Mouse (Mus musculus) intestine, postnatal 0 days (tissue): ENCODE measurements around the gene Copz2. TPM values are rescaled to one million over a fixed set of nuclear protein-coding genes. Genes with fewer than 3 reads are reported as not detected.
"Not testable (repeated sequence)": the region's sequence is repeated elsewhere in the genome, so short reads cannot be mapped to it uniquely, and the experiment has no call there.

Experiments used
- ATAC-seq: fragments of 200-750 bp; cut with Nextera tagmentation; 2 replicates; pipeline ENCODE4 v1.8.0; 2017; ENCODE audit warnings: mild to moderate bottlenecking, moderate TSS enrichment, moderate library complexity
- H3K27ac ChIP-seq: fragments of 300-500 bp; sonication (generic); 2 replicates; pipeline ENCODE4 v1.5.1; 2014; ENCODE audit warnings: mild to moderate bottlenecking, low read depth, low read length, moderate library complexity
- H3K27me3 ChIP-seq: fragments of 300-500 bp; sonication (generic); replicated peaks from 2 replicates; pipeline ENCODE4 v1.6.1; 2014; ENCODE audit warnings: low read length, mixed read lengths; ENCODE audit not compliant: control insufficient read depth, insufficient read depth
- H3K36me3 ChIP-seq: fragments of 300-500 bp; sonication (generic); 2 replicates; pipeline ENCODE4 v1.6.1; 2014; ENCODE audit warnings: mild to moderate bottlenecking, moderate library complexity; ENCODE audit not compliant: control insufficient read depth, insufficient read depth
- H3K4me1 ChIP-seq: fragments of 300-500 bp; sonication (generic); replicated peaks from 2 replicates; pipeline ENCODE4 v1.6.1; 2014; ENCODE audit warnings: antibody characterized with exemption, low read length, mixed read lengths; ENCODE audit not compliant: control insufficient read depth, insufficient read depth
- H3K4me2 ChIP-seq: fragments of 300-500 bp; sonication (generic); replicated peaks from 2 replicates; pipeline ENCODE4 v1.6.1; 2014; ENCODE audit warnings: low read depth, mild to moderate bottlenecking, moderate library complexity
- H3K4me3 ChIP-seq: fragments of 300-500 bp; sonication (generic); 2 replicates; pipeline ENCODE4 v1.5.1; 2014; ENCODE audit warnings: low read depth, low read length
- H3K9ac ChIP-seq: fragments of 300-500 bp; sonication (generic); 2 replicates; pipeline ENCODE4 v1.6.1; 2014; ENCODE audit warnings: mild to moderate bottlenecking, low read depth, low read length
- H3K9me3 ChIP-seq: fragments of 300-500 bp; sonication (generic); 2 replicates; pipeline ENCODE4 v1.6.1; 2016; ENCODE audit warnings: mixed run types; ENCODE audit not compliant: control insufficient read depth
- CTCF ChIP-seq: sonication (generic); IDR thresholded peaks from 2 replicates; pipeline ENCODE4 v1.5.1; 2016; ENCODE audit warnings: low read depth, mild to moderate bottlenecking, control low read depth, antibody characterized with exemption, moderate library complexity
- WGBS: fragments of 180-500 bp; shearing (Covaris S2); extraction: QIAGEN DNeasy Blood & Tissue Kit; methylation state at CpG from one replicate; pipeline ENCODE4 v1.1.7; 2014; 5-methylcytosine and 5-hydroxymethylcytosine counted together
- polyA plus RNA-seq: library from polyadenylated mRNA; unstranded; fragments of >200 nt; fragmentation: Nextera tagmentation; extraction: Ambion mirVana; gene quantifications from 2 replicates; pipeline ENCODE4 v1.2.1, GENCODE M21; 2015

Copz2 gene
- polyA plus RNA-seq, 1 experiment from 2014 or later: 46.8 TPM

- no peak for ATAC-seq
- no peak overlapping the region for H3K4me3 ChIP-seq
- H3K4me1 ChIP-seq: no peaks in the 10 kb centered on the region
- no peaks in the 10 kb centered on the region for H3K9me3 ChIP-seq
- no peak overlapping the region for H3K27ac ChIP-seq
- TF ChIP-seq CTCF: no peak
- 76% methylated on average over 3 of the region's 3 CpGs for WGBS
- H3K36me3 ChIP-seq: no peaks in the 10 kb centered on the region
- H3K4me2 ChIP-seq: no peak overlapping the region
- H3K27me3 ChIP-seq: no peaks in the 10 kb centered on the region; the same call in 1 of the 2 replicates
- no peak overlapping the region for H3K9ac ChIP-seq
Observed at GRCm38 (mm10) chr11:96839877-96840276, 9.8 kb upstream of the Copz2 start.

DNA sequence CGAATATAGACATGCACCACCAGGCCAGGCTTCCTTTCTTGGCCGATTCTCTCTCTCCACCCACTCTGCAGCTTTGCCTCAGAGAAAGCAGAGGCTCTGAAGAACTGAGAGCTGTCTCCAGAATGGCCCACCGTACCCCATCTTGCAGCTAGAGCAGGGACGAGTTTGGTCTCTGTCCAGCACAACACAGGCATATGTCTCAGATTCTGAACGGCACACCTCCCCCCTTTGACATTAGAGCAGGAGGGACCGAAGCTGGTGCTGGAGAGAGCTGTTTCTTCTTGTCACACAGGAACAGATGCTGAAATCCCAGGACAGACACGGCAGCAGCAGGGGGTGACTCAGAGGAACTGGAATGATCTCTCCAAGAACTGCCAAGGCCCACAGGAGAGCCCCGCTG, 9.4 kb upstream of the Copz2 start:
- Histone ChIP-seq H3K9ac (no peak overlapping the region), H3K27me3 (no peaks in the 10 kb centered on the region; the same call in 1 of the 2 replicates), H3K27ac (no peak overlapping the region), H3K4me1 (no peaks in the 10 kb centered on the region), H3K9me3 (no peaks in the 10 kb centered on the region), H3K4me2 (no peak overlapping the region), H3K36me3 (no peaks in the 10 kb centered on the region), H3K4me3 (no peak overlapping the region)
- 52% methylated on average over 8 of the region's 8 CpGs for WGBS
- ATAC-seq: no peak
- no peak for TF ChIP-seq CTCF

- Histone ChIP-seq H3K4me3 (no peak overlapping the region), H3K27ac (no peak overlapping the region), H3K36me3 (no peaks in the 10 kb centered on the region), H3K27me3 (0 out of 2 replicates have a peak, but pooled peaks cover 3% of the 10 kb centered on the region), H3K4me1 (no peaks in the 10 kb centered on the region), H3K4me2 (no peak overlapping the region), H3K9me3 (no peaks in the 10 kb centered on the region), H3K9ac (no peak overlapping the region)
- WGBS: 61% methylated on average over 3 of the region's 3 CpGs
- no peak for TF ChIP-seq CTCF
- no peak for ATAC-seq
Observed at GRCm38 (mm10) chr11:96843627-96844026, 6.0 kb upstream of the Copz2 start.

DNA sequence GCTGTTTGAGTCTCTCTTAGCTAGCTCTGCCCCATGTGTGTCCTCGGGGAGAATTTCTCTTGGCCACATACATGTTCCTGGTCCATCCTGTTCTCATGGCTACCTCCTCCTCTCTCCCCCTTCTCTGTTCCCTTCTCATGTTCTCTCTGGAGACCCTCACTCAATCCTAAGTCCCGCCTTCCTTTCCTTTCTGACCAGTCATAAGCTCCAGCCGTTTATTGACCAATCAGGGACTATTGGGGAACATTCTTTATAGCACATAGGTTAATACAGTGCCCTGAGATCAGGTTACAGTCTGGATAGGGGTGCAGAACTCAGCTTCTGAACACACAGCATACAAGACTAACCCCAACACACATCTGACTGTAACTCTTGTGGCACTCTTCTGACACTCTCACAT, 2.4 kb upstream of the Copz2 start:
- Histone ChIP-seq H3K9ac (no peak overlapping the region), H3K4me3 (no peak overlapping the region), H3K4me1 (no peaks in the 10 kb centered on the region), H3K4me2 (no peak overlapping the region), H3K27me3 (peaks cover 3% of the 10 kb centered on the region; the same call in 1 of the 2 replicates), H3K9me3 (no peaks in the 10 kb centered on the region), H3K27ac (no peak overlapping the region), H3K36me3 (no peaks in the 10 kb centered on the region)
- 38% methylated on average over 3 of the region's 3 CpGs for WGBS
- TF ChIP-seq CTCF: no peak
- no peak for ATAC-seq

DNA sequence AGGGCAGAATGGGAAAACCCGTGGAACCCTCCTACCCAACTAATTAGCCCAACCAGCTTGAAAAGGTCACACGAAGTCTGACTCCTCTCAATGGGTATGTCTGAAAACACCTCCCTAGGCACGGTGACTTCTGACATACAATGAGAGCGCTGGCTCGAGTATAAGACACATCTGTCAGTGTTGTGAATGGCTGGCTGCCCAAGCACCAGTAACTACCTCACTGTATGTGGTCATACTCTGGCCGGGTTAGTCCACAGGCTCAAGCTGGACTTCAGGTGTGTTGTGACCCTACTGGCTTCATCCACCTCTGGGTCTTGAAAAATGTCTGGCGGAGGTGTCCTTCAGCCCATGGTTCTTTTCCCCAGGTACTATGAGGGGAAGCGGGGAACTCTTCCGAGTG, 976 bp upstream of the Copz2 start:
- 80% methylated on average over 9 of the region's 9 CpGs for WGBS

DNA sequence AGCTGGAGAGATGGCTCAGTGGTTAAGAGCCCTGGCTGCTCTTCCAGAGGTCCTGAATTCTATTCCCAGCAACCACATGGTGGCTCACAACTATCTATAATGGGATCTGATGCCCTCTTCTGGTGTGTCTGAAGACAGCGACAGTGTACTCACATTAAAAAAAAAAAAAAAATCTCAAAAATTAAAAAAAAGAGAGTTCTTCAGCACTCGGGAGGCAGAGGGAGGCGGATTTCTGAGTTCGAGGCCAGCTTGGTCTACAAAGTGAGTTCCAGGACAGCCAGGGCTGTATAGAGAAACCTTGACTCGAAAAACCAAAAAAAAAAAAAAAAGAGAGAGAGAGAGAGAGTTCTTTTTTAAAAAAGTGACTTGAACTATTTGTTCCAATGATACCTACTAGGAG, 525 bp upstream of the Copz2 start:
- not testable (repeated sequence) for H3K9me3 ChIP-seq, ATAC-seq, H3K9ac ChIP-seq, H3K4me1 ChIP-seq, H3K36me3 ChIP-seq, H3K27ac ChIP-seq, H3K27me3 ChIP-seq
- WGBS: 67% methylated on average over 5 of the region's 5 CpGs
- Histone ChIP-seq H3K4me3 (peak overlapping the region; percentile 58), H3K4me2 (peak overlapping the region; percentile 91)

More for the DNA sequence above, 976 bp upstream of the Copz2 start:
- TF ChIP-seq CTCF: no peak
- Histone ChIP-seq H3K4me1 (no peaks in the 10 kb centered on the region), H3K4me2 (no peak overlapping the region), H3K36me3 (no peaks in the 10 kb centered on the region), H3K9ac (no peak overlapping the region), H3K9me3 (no peaks in the 10 kb centered on the region), H3K27me3 (peaks cover 3% of the 10 kb centered on the region; the same call in 1 of the 2 replicates), H3K4me3 (no peak overlapping the region), H3K27ac (no peak overlapping the region)
- no peak for ATAC-seq

DNA sequence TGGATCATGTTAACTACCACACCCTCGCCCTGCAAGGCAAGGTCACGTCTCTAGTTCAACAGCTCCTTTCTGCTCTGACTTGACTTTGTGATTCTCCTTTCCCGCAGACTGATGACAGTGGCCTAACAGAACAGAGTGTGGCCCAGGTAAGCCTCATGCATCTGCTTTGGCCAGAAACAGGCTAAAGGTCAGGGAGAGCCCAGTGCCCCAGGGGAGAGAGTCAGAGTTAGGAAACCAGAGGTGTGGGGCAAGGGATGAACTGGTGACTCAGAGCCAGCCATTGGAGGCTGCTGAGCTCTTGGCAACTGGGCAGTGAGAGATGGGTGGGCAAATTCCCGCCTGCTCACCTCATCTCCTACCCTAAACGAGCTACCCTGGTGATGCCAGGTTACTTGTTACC, 7.8 kb downstream of the Copz2 start:
- no peaks in the 10 kb centered on the region for H3K36me3 ChIP-seq

More for the DNA sequence above, 7.8 kb downstream of the Copz2 start:
- Histone ChIP-seq H3K9me3 (no peaks in the 10 kb centered on the region), H3K4me2 (no peak overlapping the region), H3K9ac (no peak overlapping the region), H3K4me3 (no peak overlapping the region), H3K27ac (no peak overlapping the region), H3K4me1 (no peaks in the 10 kb centered on the region), H3K27me3 (no peaks in the 10 kb centered on the region)
- WGBS: 54% methylated on average over 5 of the region's 5 CpGs
- no peak for ATAC-seq
- no peak for TF ChIP-seq CTCF
